Mouse (Mus musculus) right cerebral cortex, adult 18-20 months (tissue): ENCODE data around the gene Trappc1.
A peak's percentile ranks its signal among the peaks of the same experiment; 100 is the strongest.

Experiments
- DNase-seq: peaks from one replicate; pipeline ENCODE4 v3.0.0; 2022; ENCODE audit warnings: mixed read lengths

Trappc1 gene

GRCm38 (mm10) chr11:69370817-69371215 lies 47.0 kb downstream of the Trappc1 start:
- DNase-seq = no peak

- DNase-seq = no peak
Observed at GRCm38 (mm10) chr11:69371601-69372000, 47.8 kb downstream of the Trappc1 start.

- peak; percentile 72 for DNase-seq
Observed at GRCm38 (mm10) chr11:69372056-69372779, 48.4 kb downstream of the Trappc1 start.

- no peak for DNase-seq
Observed at GRCm38 (mm10) chr11:69372780-69373170, 49.0 kb downstream of the Trappc1 start.

GRCm38 (mm10) chr11:69373223-69373965 lies 49.6 kb downstream of the Trappc1 start:
- no peak for DNase-seq
